Mouse (Mus musculus) stomach, postnatal 0 days (tissue): Measurements from ENCODE around the gene Slc45a3.

Source experiments
- CTCF ChIP-seq: IDR thresholded peaks from 2 replicates; pipeline ENCODE4 v1.5.1; 2016; ENCODE audit warnings: antibody characterized with exemption, low read depth, mild to moderate bottlenecking, moderate library complexity
- EP300 ChIP-seq: optimal IDR thresholded peaks from 2 replicates; pipeline ENCODE3; 2016; ENCODE audit warnings: antibody characterized with exemption

DNA sequence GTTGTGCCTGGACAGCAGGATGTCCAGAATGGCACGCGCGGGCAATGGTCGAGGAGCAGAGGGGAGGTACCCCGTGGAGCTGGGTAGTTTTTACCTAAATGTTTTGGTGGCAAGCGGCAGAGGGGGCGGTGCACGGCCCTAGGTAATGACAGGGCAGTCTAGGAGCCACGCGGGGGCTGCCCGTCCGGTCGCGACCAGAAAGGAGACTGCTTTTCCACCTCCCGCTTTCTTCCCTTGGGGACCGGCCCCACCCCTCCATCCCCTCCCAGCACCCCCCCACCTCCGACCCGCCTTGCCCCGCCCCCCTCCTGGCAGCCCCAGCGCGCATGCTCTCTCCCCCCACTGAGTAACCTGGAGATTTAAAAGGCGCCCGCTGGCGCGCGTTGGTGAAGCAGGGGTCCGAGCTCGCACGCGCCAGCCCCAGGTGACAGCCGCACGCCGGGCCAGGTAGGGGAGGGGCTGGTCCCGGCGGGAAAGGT is at the start of gene Slc45a3:
- TF ChIP-seq CTCF (no peak), EP300 (no peak)
